Mouse (Mus musculus) liver, postnatal 0 days (tissue): ENCODE measurements at regions not wholly inside any gene's neighbourhood (a gene's known extent, or its start where the extent isn't known, plus 50 kb on each side); places are given as distances from the start of the nearest gene placed in this dataset.

Source experiments
- ATAC-seq: fragments of 200-750 bp; cut with Nextera tagmentation; 2 replicates; pipeline ENCODE4 v1.8.0; 2017; ENCODE audit warnings: mild to moderate bottlenecking, moderate library complexity
- DNase-seq: peaks from one replicate; pipeline ENCODE4 v3.0.0-alpha.2; 2016
- H3K27ac ChIP-seq: fragments of 300-500 bp; sonication (generic); 2 replicates; pipeline ENCODE4 v1.5.1; 2014; ENCODE audit warnings: antibody characterized with exemption, moderate library complexity, mild to moderate bottlenecking, low read depth
- H3K27me3 ChIP-seq: fragments of 300-500 bp; sonication (generic); 2 replicates; pipeline ENCODE4 v1.6.1; 2014; ENCODE audit warnings: low read length, control low read depth, mixed read lengths; ENCODE audit not compliant: insufficient read depth
- H3K36me3 ChIP-seq: fragments of 300-500 bp; sonication (generic); replicated peaks from 2 replicates; pipeline ENCODE4 v1.6.1; 2014; ENCODE audit warnings: mild to moderate bottlenecking, control low read depth, low read length, moderate library complexity, mixed read lengths; ENCODE audit not compliant: insufficient read depth
- H3K4me1 ChIP-seq: fragments of 300-500 bp; sonication (generic); 2 replicates; pipeline ENCODE4 v1.6.1; 2014; ENCODE audit warnings: antibody characterized with exemption, mild to moderate bottlenecking, control low read depth; ENCODE audit not compliant: insufficient read depth
- H3K4me2 ChIP-seq: fragments of 300-500 bp; sonication (generic); 2 replicates; pipeline ENCODE4 v1.6.1; 2014; ENCODE audit warnings: low read depth, mild to moderate bottlenecking, low read length, moderate library complexity, mixed read lengths
- H3K4me3 ChIP-seq: fragments of 300-500 bp; sonication (generic); 2 replicates; pipeline ENCODE4 v1.5.1; 2014; ENCODE audit warnings: low read depth, low read length
- H3K9ac ChIP-seq: fragments of 300-500 bp; sonication (generic); replicated peaks from 2 replicates; pipeline ENCODE4 v1.6.1; 2014; ENCODE audit warnings: mild to moderate bottlenecking, moderate library complexity
- H3K9me3 ChIP-seq: fragments of 300-500 bp; sonication (generic); 2 replicates; pipeline ENCODE4 v1.6.1; 2016; ENCODE audit warnings: mild to moderate bottlenecking, control low read depth, low read length, mixed read lengths
- CTCF ChIP-seq: sonication (generic); IDR thresholded peaks from 2 replicates; pipeline ENCODE4 v1.5.1; 2016; ENCODE audit warnings: antibody characterized with exemption, low read depth
- EP300 ChIP-seq: IDR thresholded peaks from 2 replicates; pipeline ENCODE4 v1.6.1; 2016; ENCODE audit warnings: antibody characterized with exemption, low read depth, mild to moderate bottlenecking
- WGBS: fragments of 180-500 bp; shearing (Covaris S2); extraction: QIAGEN DNeasy Blood & Tissue Kit; methylation state at CpG from one replicate; pipeline ENCODE4 v1.1.7; 2014; ENCODE audit not compliant: insufficient replicate concordance; 5-methylcytosine and 5-hydroxymethylcytosine counted together

- WGBS: 32% methylated on average over 8 of the region's 8 CpGs
- no peaks in the 10 kb centered on the region for H3K27me3 ChIP-seq
- H3K4me3 ChIP-seq: no peak overlapping the region
- H3K36me3 ChIP-seq: no peaks in the 10 kb centered on the region
- H3K9ac ChIP-seq: no peak overlapping the region
- no peaks in the 10 kb centered on the region for H3K9me3 ChIP-seq
- ATAC-seq (peak; percentile 71), DNase-seq (peak; percentile 17)
- peak overlapping the region; percentile 26; the same call in 1 of the 2 replicates for H3K27ac ChIP-seq
- TF ChIP-seq EP300: peak; percentile 25; the same call in 1 of the 2 replicates
- no peak for TF ChIP-seq CTCF
- H3K4me1 ChIP-seq: no peaks in the 10 kb centered on the region
- H3K4me2 ChIP-seq: 0 out of 2 replicates have a peak overlapping the region, but pooled peaks have one; percentile 2
Observed at GRCm38 (mm10) chr13:83066115-83066753, 437.6 kb upstream of the Mef2c start.

- H3K4me1 ChIP-seq: no peaks in the 10 kb centered on the region
- H3K4me3 ChIP-seq: no peak overlapping the region
- no peak overlapping the region for H3K27ac ChIP-seq
- no peaks in the 10 kb centered on the region for H3K9me3 ChIP-seq
- H3K9ac ChIP-seq: no peak overlapping the region
- no peak overlapping the region for H3K4me2 ChIP-seq
- no peaks in the 10 kb centered on the region for H3K27me3 ChIP-seq
- ATAC-seq (no peak), DNase-seq (no peak)
- no peak for TF ChIP-seq CTCF
- TF ChIP-seq EP300: no peak
- H3K36me3 ChIP-seq: no peaks in the 10 kb centered on the region
- 48% methylated on average over 2 of the region's 2 CpGs for WGBS
Observed at GRCm38 (mm10) chr13:83067496-83067895, 436.3 kb upstream of the Mef2c start.

DNA sequence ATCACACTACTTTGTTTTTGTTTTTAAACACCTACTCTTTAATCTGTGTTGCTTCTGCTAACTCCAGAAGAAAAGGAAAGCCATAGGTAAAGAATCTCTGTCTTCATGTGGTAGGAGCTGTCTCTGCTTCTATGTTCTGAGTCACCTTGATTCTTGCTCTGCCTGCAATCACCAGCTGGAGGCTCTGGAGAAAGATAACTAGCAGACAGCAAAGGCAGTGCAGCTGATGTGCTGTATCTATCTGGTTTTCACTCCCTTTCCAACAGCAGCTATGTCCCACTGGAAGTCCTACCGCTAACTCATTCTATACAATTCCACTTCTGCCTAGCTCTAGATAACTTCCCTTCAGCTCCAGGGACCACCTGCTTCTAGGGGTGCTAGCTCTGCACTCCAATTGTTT, 435.2 kb upstream of the Mef2c start:
- no peak overlapping the region for H3K9ac ChIP-seq
- H3K9me3 ChIP-seq: no peaks in the 10 kb centered on the region
- no peak overlapping the region for H3K4me2 ChIP-seq
- TF ChIP-seq EP300 (no peak), CTCF (no peak)
- DNase-seq (no peak), ATAC-seq (no peak)
- no peaks in the 10 kb centered on the region for H3K4me1 ChIP-seq
- WGBS: 47% methylated on average over 1 of the region's 1 CpGs
- no peaks in the 10 kb centered on the region for H3K27me3 ChIP-seq
- H3K36me3 ChIP-seq: no peaks in the 10 kb centered on the region
- H3K27ac ChIP-seq: no peak overlapping the region
- H3K4me3 ChIP-seq: no peak overlapping the region

DNA sequence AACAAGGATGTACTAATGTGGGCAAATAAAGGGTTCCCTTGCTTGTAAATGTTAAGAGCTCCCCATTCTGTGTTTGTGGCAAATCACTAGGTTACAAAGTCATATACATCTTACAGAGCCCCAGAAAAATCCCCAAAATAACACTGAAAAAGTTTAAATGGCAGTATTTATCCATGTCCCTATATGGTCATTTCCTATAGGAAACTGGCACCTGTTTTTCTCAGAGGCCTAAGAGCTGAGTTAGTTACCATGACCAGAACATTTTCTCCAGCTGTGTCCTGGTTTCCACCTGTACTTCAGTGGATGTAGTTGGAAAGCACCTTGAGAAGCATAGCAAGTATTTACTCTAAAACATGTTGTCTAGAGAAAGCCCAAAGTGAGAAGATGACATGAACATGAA, 434.5 kb upstream of the Mef2c start:
- Histone ChIP-seq H3K4me3 (no peak overlapping the region), H3K27ac (no peak overlapping the region), H3K9me3 (no peaks in the 10 kb centered on the region), H3K4me2 (no peak overlapping the region), H3K4me1 (no peaks in the 10 kb centered on the region), H3K9ac (no peak overlapping the region), H3K27me3 (no peaks in the 10 kb centered on the region), H3K36me3 (no peaks in the 10 kb centered on the region)
- ATAC-seq: no peak
- TF ChIP-seq CTCF (no peak), EP300 (no peak)
- DNase-seq: no peak

DNA sequence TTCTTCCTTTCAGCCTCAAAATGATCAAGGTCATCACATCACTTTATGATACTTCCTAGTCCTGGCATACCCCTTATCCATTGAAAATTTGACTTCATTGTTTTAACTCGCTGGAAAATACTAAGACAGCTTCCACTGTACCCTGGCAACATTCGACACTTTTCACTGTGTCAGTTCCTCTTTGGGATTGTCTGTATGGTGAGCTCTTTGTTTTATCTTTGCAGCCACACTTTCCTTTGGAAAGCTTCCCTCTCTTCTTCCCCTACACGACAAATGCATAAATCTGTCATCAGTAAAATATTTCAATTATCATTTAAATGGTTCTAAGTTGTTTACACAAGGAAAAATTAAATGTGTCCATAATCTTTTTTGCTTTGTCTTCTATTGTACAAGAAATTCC, 431.8 kb upstream of the Mef2c start:
- H3K27ac ChIP-seq: no peak overlapping the region
- no peaks in the 10 kb centered on the region for H3K4me1 ChIP-seq
- no peak overlapping the region for H3K9ac ChIP-seq
- DNase-seq (no peak), ATAC-seq (no peak)
- WGBS: 14% methylated on average over 3 of the region's 3 CpGs
- H3K9me3 ChIP-seq: no peaks in the 10 kb centered on the region
- H3K36me3 ChIP-seq: no peaks in the 10 kb centered on the region
- H3K27me3 ChIP-seq: no peaks in the 10 kb centered on the region
- H3K4me2 ChIP-seq: no peak overlapping the region; the same call in 1 of the 2 replicates
- TF ChIP-seq EP300 (no peak), CTCF (no peak)
- H3K4me3 ChIP-seq: no peak overlapping the region

DNA sequence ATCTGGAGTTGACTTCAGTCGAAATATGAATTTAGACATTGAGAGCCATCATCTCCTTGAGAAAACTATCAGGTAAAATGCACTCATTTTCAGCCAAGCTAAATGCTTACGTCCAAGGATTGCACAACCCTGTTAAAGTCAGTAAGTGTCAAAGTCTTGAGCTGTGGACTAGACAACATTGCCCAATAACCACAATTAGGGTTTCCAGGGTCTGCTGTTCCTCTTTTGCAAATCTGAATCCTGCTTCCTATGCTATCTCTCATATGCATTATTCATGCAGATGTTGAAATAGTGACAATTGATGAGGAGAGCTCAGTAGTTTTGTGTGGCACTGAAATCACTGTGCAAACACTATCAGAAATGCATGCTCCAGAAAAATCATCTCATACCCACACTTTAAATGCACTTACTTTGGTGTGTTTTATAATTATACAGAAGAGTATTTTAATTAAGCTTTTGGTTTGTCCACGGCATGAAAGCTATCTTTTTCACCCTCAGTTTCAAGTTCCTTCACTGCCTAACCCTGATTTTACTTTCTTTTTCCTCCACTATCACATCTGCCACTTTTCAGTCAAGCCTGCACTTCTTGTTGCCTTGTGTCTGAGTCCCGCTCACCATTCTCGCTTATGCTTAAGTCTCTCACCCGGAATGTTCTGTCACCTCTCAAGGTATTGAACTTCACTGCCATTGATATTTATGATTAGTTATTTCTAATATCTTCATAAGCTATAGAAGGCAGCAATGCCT, 429.4 kb upstream of the Mef2c start:
- DNase-seq: no peak
- TF ChIP-seq EP300: no peak
- no peak for TF ChIP-seq CTCF
- Histone ChIP-seq H3K4me1 (no peaks in the 10 kb centered on the region), H3K27me3 (no peaks in the 10 kb centered on the region), H3K9ac (no peak overlapping the region), H3K9me3 (no peaks in the 10 kb centered on the region), H3K4me2 (no peak overlapping the region), H3K27ac (no peak overlapping the region), H3K4me3 (no peak overlapping the region), H3K36me3 (no peaks in the 10 kb centered on the region)
- 50% methylated on average over 6 of the region's 6 CpGs for whole genome bisulfite sequencing
- peak; percentile 54 for ATAC-seq
